Comparison of ENCODE assay signal across 12 mouse cellular contexts in genomic region chr8:13204371-13205140, GRCm38 (mm10). TPM values are rescaled to one million over a fixed set of nuclear protein-coding genes. Genes with fewer than 3 reads are reported as not detected.
DNase-seq lines count a peak whose midpoint lies in the region; ATAC-seq and TF ChIP-seq lines count a peak whose summit lies in the region.
"Had no signal": no experiment of that assay in that cellular context is flagged by ENCODE, and none has a peak within 500 bp of the region (broad histone marks: within the 10 kb centered on the region; RNA-seq: fewer than 3 reads in every experiment).

No protein-coding gene starts in this region.

- H3K27ac ChIP-seq in liver, adult 2 months (replicated peaks; ENCODE audit: insufficient read depth, low read depth, low read length) = no peak overlapping the region
- no peak overlapping the region for H3K27ac ChIP-seq in thymus, adult 2 months (ENCODE audit: control insufficient read depth, insufficient read depth, low read length)
- H3K27ac ChIP-seq in hindbrain, embryonic 13.5 days = no peak overlapping the region
- H3K27ac ChIP-seq in neural tube, embryonic 15.5 days (replicated peaks) = no peak overlapping the region
- H3K27ac ChIP-seq: kidney, postnatal 0 days; midbrain, embryonic 10.5 days had no signal

- H3K27me3 ChIP-seq in liver, adult 2 months (ENCODE audit: control insufficient read depth, insufficient read depth, low read length) = no peaks in the 10 kb centered on the region
- peaks cover 6% of the 10 kb centered on the region; the same call in 1 of the 2 replicates for H3K27me3 ChIP-seq in thymus, adult 2 months (ENCODE audit: control insufficient read depth, insufficient read depth, low read length)
- H3K27me3 ChIP-seq in hindbrain, embryonic 13.5 days = peaks cover 41% of the 10 kb centered on the region
- H3K27me3 ChIP-seq in neural tube, embryonic 15.5 days (replicated peaks) = peaks cover 27% of the 10 kb centered on the region

- H3K9me3 ChIP-seq in hindbrain, embryonic 13.5 days = no peaks in the 10 kb centered on the region
- H3K9me3 ChIP-seq in neural tube, embryonic 15.5 days (replicated peaks) = no peaks in the 10 kb centered on the region
- H3K9me3 ChIP-seq: midbrain, embryonic 10.5 days had no signal

- H3K36me3 ChIP-seq in liver, adult 2 months (ENCODE audit: control insufficient read depth, insufficient read depth, low read length) = no peaks in the 10 kb centered on the region; the same call in 1 of the 2 replicates
- H3K36me3 ChIP-seq in thymus, adult 2 months (ENCODE audit: control insufficient read depth, insufficient read depth, low read length) = no peaks in the 10 kb centered on the region
- no peaks in the 10 kb centered on the region for H3K36me3 ChIP-seq in hindbrain, embryonic 13.5 days
- no peaks in the 10 kb centered on the region for H3K36me3 ChIP-seq in neural tube, embryonic 15.5 days
- H3K36me3 ChIP-seq: midbrain, embryonic 10.5 days had no signal

- WGBS in lung, adult 2 months = 43% methylated on average over 12 of the region's 12 CpGs
- 67% methylated on average over 12 of the region's 12 CpGs for WGBS in liver, adult 2 months
- 82% methylated on average over 12 of the region's 12 CpGs for WGBS in thymus, adult 2 months
- WGBS in hindbrain, embryonic 13.5 days = 74% methylated on average over 12 of the region's 12 CpGs
- 75% methylated on average over 12 of the region's 12 CpGs for WGBS in neural tube, embryonic 15.5 days

- TF ChIP-seq CTCF in lung, adult 2 months (IDR thresholded peaks at IDR 0.05; ENCODE audit: insufficient read depth, low read length) = no peak
- no peak for TF ChIP-seq CTCF in liver, adult 2 months (IDR thresholded peaks at IDR 0.05; ENCODE audit: low read depth, low read length)
- no peak for TF ChIP-seq CTCF in thymus, adult 2 months (IDR thresholded peaks at IDR 0.05; ENCODE audit: borderline replicate concordance, control insufficient read depth, extremely low read depth, insufficient read depth, low read length, poor library complexity)

- ATAC-seq in hindbrain, embryonic 13.5 days (ENCODE audit: low FRiP score) = no peak
- ATAC-seq in neural tube, embryonic 15.5 days (ENCODE audit: low FRiP score) = no peak
- ATAC-seq: forebrain, embryonic 14.5 days had no signal

- H3K79me2 ChIP-seq in liver, adult 2 months (ENCODE audit: control insufficient read depth, insufficient read depth, low read length) = peaks cover 6% of the 10 kb centered on the region; the same call in 1 of the 2 replicates

- H3K9ac ChIP-seq in liver, adult 2 months (ENCODE audit: low read depth, low read length) = no peak overlapping the region
- H3K9ac ChIP-seq in hindbrain, embryonic 13.5 days = no peak overlapping the region
- no peak overlapping the region for H3K9ac ChIP-seq in neural tube, embryonic 15.5 days (replicated peaks)

- TF ChIP-seq POLR2A in lung, adult 2 months (IDR thresholded peaks at IDR 0.05; ENCODE audit: borderline replicate concordance, extremely low read depth, low read depth, low read length) = no peak
- 0 out of 2 replicates have a peak, but pooled peaks have one; percentile 5 for TF ChIP-seq POLR2A in liver, adult 2 months (IDR thresholded peaks at IDR 0.05; ENCODE audit: extremely low read depth, insufficient read depth, low read length)
- TF ChIP-seq POLR2A in thymus, adult 2 months (IDR thresholded peaks at IDR 0.05; ENCODE audit: control insufficient read depth, extremely low read depth, insufficient read depth, low read length, poor library complexity) = no peak

- no peak overlapping the region for H3K4me3 ChIP-seq in lung, adult 2 months (replicated peaks; ENCODE audit: extremely low read depth, low read depth, low read length)
- no peak overlapping the region for H3K4me3 ChIP-seq in liver, adult 2 months (ENCODE audit: insufficient read depth, low read depth, low read length)
- no peak overlapping the region for H3K4me3 ChIP-seq in thymus, adult 2 months (ENCODE audit: control insufficient read depth, insufficient read depth, low read length)
- no peak overlapping the region for H3K4me3 ChIP-seq in hindbrain, embryonic 13.5 days
- no peak overlapping the region for H3K4me3 ChIP-seq in neural tube, embryonic 15.5 days (replicated peaks)
- H3K4me3 ChIP-seq: midbrain, embryonic 10.5 days had no signal

- DNase-seq in lung, adult 18-20 months = peak; percentile 72 to 78
- DNase-seq in lung, adult 2 months = no peak
- DNase-seq in c-Kit-negative CD71-positive TER-119-positive erythroid progenitor cells, embryonic 14.5 days (ENCODE audit: low read depth, low spot score) = peak; percentile 81
- DNase-seq in liver, adult 2 months (ENCODE audit: extremely low read depth, low read depth, low spot score) = peak; percentile 23
- peak; percentile 24 to 64 for DNase-seq in spleen, postnatal 36 days (ENCODE audit: low spot score in 2 of 2)
- DNase-seq in thymus, adult 2 months = no peak
- DNase-seq: right cerebral cortex, adult 18-20 months had no signal

- no peak overlapping the region for H3K4me2 ChIP-seq in hindbrain, embryonic 13.5 days
- no peak overlapping the region for H3K4me2 ChIP-seq in neural tube, embryonic 15.5 days

- peaks cover 17% of the 10 kb centered on the region for H3K4me1 ChIP-seq in lung, adult 2 months (ENCODE audit: control insufficient read depth, insufficient read depth, low read length)
- H3K4me1 ChIP-seq in liver, adult 2 months (ENCODE audit: control insufficient read depth, insufficient read depth, low read length) = peaks cover under 1% of the 10 kb centered on the region; the same call in 1 of the 2 replicates
- H3K4me1 ChIP-seq in thymus, adult 2 months (replicated peaks; ENCODE audit: control insufficient read depth, insufficient read depth, low read length) = peaks cover 10% of the 10 kb centered on the region
- H3K4me1 ChIP-seq in hindbrain, embryonic 13.5 days (replicated peaks) = peaks cover 14% of the 10 kb centered on the region
- peaks cover 16% of the 10 kb centered on the region for H3K4me1 ChIP-seq in neural tube, embryonic 15.5 days

RNA-seq across cellular contexts. Expression of gene Grtp1, which starts 4.1 kb away (rescaled TPM):
- 19.0 and 21.4 TPM in 2 replicates for polyA plus RNA-seq in lung, adult 2 months (2012; rRNA removed)
- total RNA-seq in liver, adult 2 months (2014; rRNA removed) = 25.3 and 25.5 TPM in 2 replicates
- 28.3 and 30.3 TPM in 2 replicates for polyA plus RNA-seq in liver, adult 2 months (2012; rRNA removed)
- polyA plus RNA-seq in thymus, adult 2 months (2012; rRNA removed) = 1.5 and 1.7 TPM in 2 replicates
- polyA plus RNA-seq in hindbrain, embryonic 13.5 days (2015; fragmentation: Nextera tagmentation; extraction: Ambion mirVana) = 11.4 and 13.3 TPM in 2 replicates
- 14.4 and 19.0 TPM in 2 replicates for polyA plus RNA-seq in neural tube, embryonic 15.5 days (2015; fragmentation: Nextera tagmentation; extraction: Ambion mirVana)

RNA-seq across cellular contexts. Expression of gene Lamp1, which starts 45.6 kb away (rescaled TPM):
- 602 and 729 TPM in 2 replicates for polyA plus RNA-seq in lung, adult 2 months (2012; rRNA removed)
- total RNA-seq in liver, adult 2 months (2014; rRNA removed) = 381 and 420 TPM in 2 replicates
- 563 and 625 TPM in 2 replicates for polyA plus RNA-seq in liver, adult 2 months (2012; rRNA removed)
- 345 and 388 TPM in 2 replicates for polyA plus RNA-seq in thymus, adult 2 months (2012; rRNA removed)
- 272 and 273 TPM in 2 replicates for polyA plus RNA-seq in hindbrain, embryonic 13.5 days (2015; fragmentation: Nextera tagmentation; extraction: Ambion mirVana)
- polyA plus RNA-seq in neural tube, embryonic 15.5 days (2015; fragmentation: Nextera tagmentation; extraction: Ambion mirVana) = 286 and 295 TPM in 2 replicates

RNA-seq across cellular contexts. Expression of gene Adprhl1, which starts 49.4 kb away (rescaled TPM):
- polyA plus RNA-seq in lung, adult 2 months (2012; rRNA removed) = 0.91 and 2.2 TPM in 2 replicates
- 0.74 TPM in 1 of 2 replicates, not detected in the other for total RNA-seq in liver, adult 2 months (2014; rRNA removed)
- polyA plus RNA-seq in liver, adult 2 months (2012; rRNA removed) = not detected in 2 replicates
- polyA plus RNA-seq in thymus, adult 2 months (2012; rRNA removed) = 0.11 and 9.2 TPM in 2 replicates
- 0.81 and 1.3 TPM in 2 replicates for polyA plus RNA-seq in hindbrain, embryonic 13.5 days (2015; fragmentation: Nextera tagmentation; extraction: Ambion mirVana)
- 1.1 and 1.8 TPM in 2 replicates for polyA plus RNA-seq in neural tube, embryonic 15.5 days (2015; fragmentation: Nextera tagmentation; extraction: Ambion mirVana)
- polyA plus RNA-seq: forebrain, embryonic 14.5 days; kidney, postnatal 0 days; midbrain, embryonic 10.5 days had no signal

Comparison
In these comparisons a context has a peak if more than half of its experiments do, and no peak if none do; other contexts are left out.
1. DNase-seq: peak in lung, adult 18-20 months (2 of 2), c-Kit-negative CD71-positive TER-119-positive erythroid progenitor cells, embryonic 14.5 days (single experiment), liver, adult 2 months (single experiment) and spleen, postnatal 36 days (2 of 2); none in lung, adult 2 months (single experiment) and thymus, adult 2 months (single experiment).